20 mouse cellular contexts compared by ENCODE assay signal in the genomic region with DNA sequence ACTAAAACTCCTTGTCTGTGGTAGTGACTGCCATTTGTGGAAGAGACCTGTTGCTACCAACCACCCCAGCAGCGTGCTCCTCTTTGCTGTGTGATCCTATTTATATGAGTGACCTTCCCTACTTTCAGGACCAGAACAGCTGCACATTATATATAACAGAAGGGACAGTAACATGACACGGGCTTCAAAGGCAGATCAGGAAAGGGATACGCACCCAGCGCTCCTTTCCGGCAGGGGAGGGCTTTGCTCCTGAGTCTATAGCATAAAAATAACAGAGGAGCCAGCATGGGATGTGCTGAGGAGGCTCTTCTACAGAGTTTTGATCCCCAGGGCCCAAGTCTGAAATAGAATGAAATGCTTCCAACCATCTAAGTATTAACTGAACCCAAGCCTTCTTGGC.
"Had no signal": no experiment of that assay in that cellular context is flagged by ENCODE, and none has a peak within 500 bp of the region (broad histone marks: within the 10 kb centered on the region; RNA-seq: fewer than 3 reads in every experiment).

No protein-coding gene starts in this region.

- DNase-seq: kidney, adult 18-20 months; kidney, postnatal 25 days; layer of hippocampus, adult 9-11 months; layer of hippocampus, postnatal 36 days; liver; liver, embryonic 13.5 days; liver, postnatal 0 days; lung, postnatal 14 days; right cerebral cortex, adult 18-20 months; right cerebral cortex, postnatal 25 days; spleen, adult 18-20 months; thymus, adult 18-20 months; thymus, postnatal 14 days had no signal

- ATAC-seq: liver, postnatal 0 days; midbrain, embryonic 16.5 days had no signal

- H3K4me3 ChIP-seq: kidney, embryonic 15.5 days; liver, embryonic 13.5 days; lung, embryonic 15.5 days; megakaryocyte, embryonic 14.5 days; midbrain, embryonic 12.5 days; neural tube, embryonic 15.5 days had no signal

- H3K4me1 ChIP-seq: lung, embryonic 15.5 days; midbrain, embryonic 12.5 days; neural tube, embryonic 15.5 days had no signal

- H3K27me3 ChIP-seq: kidney, embryonic 15.5 days; liver, embryonic 13.5 days; lung, embryonic 15.5 days; megakaryocyte, embryonic 14.5 days; midbrain, embryonic 12.5 days; neural tube, embryonic 15.5 days had no signal

- H3K9me3 ChIP-seq: kidney, embryonic 15.5 days; liver, embryonic 13.5 days; lung, embryonic 15.5 days; megakaryocyte, embryonic 14.5 days; midbrain, embryonic 12.5 days; neural tube, embryonic 15.5 days had no signal

- H3K4me2 ChIP-seq: kidney, embryonic 15.5 days; liver, embryonic 13.5 days; lung, embryonic 15.5 days; midbrain, embryonic 12.5 days; neural tube, embryonic 15.5 days had no signal

- H3K36me3 ChIP-seq: kidney, embryonic 15.5 days; liver, embryonic 13.5 days; lung, embryonic 15.5 days; midbrain, embryonic 12.5 days; neural tube, embryonic 15.5 days had no signal

- H3K9ac ChIP-seq: kidney, embryonic 15.5 days; liver, embryonic 13.5 days; liver, postnatal 0 days; lung, embryonic 15.5 days; midbrain, embryonic 12.5 days; neural tube, embryonic 15.5 days had no signal

- H3K27ac ChIP-seq: kidney, embryonic 15.5 days; liver, embryonic 13.5 days; lung, embryonic 15.5 days; macrophage; midbrain, embryonic 12.5 days; neural tube, embryonic 15.5 days had no signal
